Mouse (Mus musculus): ENCODE data around the gene Mrpl54. TPM values are rescaled to one million over a fixed set of nuclear protein-coding genes. Genes with fewer than 3 reads are reported as not detected.

Gene Mrpl54
- polyA plus RNA-seq, 1 experiment, result 144 TPM

GRCm38 (mm10) chr10:81288601-81289000 is 21.9 kb upstream of the Mrpl54 start:
- H3K4me3 ChIP-seq (ENCODE audit: insufficient read depth, low read depth, low read length), result no peak overlapping the region
- no peaks in the 10 kb centered on the region for H3K4me1 ChIP-seq (ENCODE audit: control insufficient read depth, insufficient read depth, insufficient read length, low read length)
- no peak overlapping the region for H3K27ac ChIP-seq (replicated peaks; ENCODE audit: low read depth, low read length)

GRCm38 (mm10) chr10:81287513-81288157 is 20.9 kb upstream of the Mrpl54 start:
- Histone ChIP-seq H3K27ac (replicated peaks; ENCODE audit: low read depth, low read length) (no peak overlapping the region), H3K4me1 (ENCODE audit: control insufficient read depth, insufficient read depth, insufficient read length, low read length) (no peaks in the 10 kb centered on the region), H3K4me3 (ENCODE audit: insufficient read depth, low read depth, low read length) (no peak overlapping the region)

- H3K4me1 ChIP-seq (ENCODE audit: control insufficient read depth, insufficient read depth, insufficient read length, low read length), result no peaks in the 10 kb centered on the region
- H3K4me3 ChIP-seq (ENCODE audit: insufficient read depth, low read depth, low read length), result no peak overlapping the region
- H3K27ac ChIP-seq (replicated peaks; ENCODE audit: low read depth, low read length), result no peak overlapping the region
These were observed 19.9 kb upstream of the Mrpl54 start for GRCm38 (mm10) chr10:81286586-81286985.

GRCm38 (mm10) chr10:81285694-81286450 is 19.1 kb upstream of the Mrpl54 start:
- peak overlapping the region; percentile 49 for H3K4me3 ChIP-seq (ENCODE audit: insufficient read depth, low read depth, low read length)
- H3K27ac ChIP-seq (replicated peaks; ENCODE audit: low read depth, low read length), result no peak overlapping the region
- H3K4me1 ChIP-seq (ENCODE audit: control insufficient read depth, insufficient read depth, insufficient read length, low read length), result no peaks in the 10 kb centered on the region

GRCm38 (mm10) chr10:81284719-81285118 is 18.0 kb upstream of the Mrpl54 start:
- Histone ChIP-seq H3K4me3 (ENCODE audit: insufficient read depth, low read depth, low read length) (no peak overlapping the region), H3K4me1 (ENCODE audit: control insufficient read depth, insufficient read depth, insufficient read length, low read length) (no peaks in the 10 kb centered on the region), H3K27ac (replicated peaks; ENCODE audit: low read depth, low read length) (no peak overlapping the region)

- no peak overlapping the region for H3K27ac ChIP-seq (replicated peaks; ENCODE audit: low read depth, low read length)
- no peaks in the 10 kb centered on the region for H3K4me1 ChIP-seq (ENCODE audit: control insufficient read depth, insufficient read depth, insufficient read length, low read length)
- H3K4me3 ChIP-seq (ENCODE audit: insufficient read depth, low read depth, low read length), result no peak overlapping the region
These were observed 17.5 kb upstream of the Mrpl54 start for GRCm38 (mm10) chr10:81284189-81284588.

- H3K4me3 ChIP-seq (ENCODE audit: insufficient read depth, low read depth, low read length), result no peak overlapping the region
- no peaks in the 10 kb centered on the region for H3K4me1 ChIP-seq (ENCODE audit: control insufficient read depth, insufficient read depth, insufficient read length, low read length)
- no peak overlapping the region for H3K27ac ChIP-seq (replicated peaks; ENCODE audit: low read depth, low read length)
These were observed 12.8 kb upstream of the Mrpl54 start for GRCm38 (mm10) chr10:81279496-81279895.

GRCm38 (mm10) chr10:81277676-81278075 is 10.9 kb upstream of the Mrpl54 start:
- Histone ChIP-seq H3K4me1 (ENCODE audit: control insufficient read depth, insufficient read depth, insufficient read length, low read length) (no peaks in the 10 kb centered on the region), H3K4me3 (ENCODE audit: insufficient read depth, low read depth, low read length) (no peak overlapping the region)

GRCm38 (mm10) chr10:81273842-81274241 is 7.1 kb upstream of the Mrpl54 start:
- H3K4me3 ChIP-seq (ENCODE audit: insufficient read depth, low read depth, low read length), result no peak overlapping the region
- peaks cover 6% of the 10 kb centered on the region; the same call in 1 of the 2 replicates for H3K4me1 ChIP-seq (ENCODE audit: control insufficient read depth, insufficient read depth, insufficient read length, low read length)

More at GRCm38 (mm10) chr10:81277676-81278075, 10.9 kb upstream of the Mrpl54 start:
- no peak overlapping the region for H3K27ac ChIP-seq (replicated peaks; ENCODE audit: low read depth, low read length)

GRCm38 (mm10) chr10:81272356-81272755 is 5.6 kb upstream of the Mrpl54 start:
- H3K27ac ChIP-seq (replicated peaks; ENCODE audit: low read depth, low read length), result no peak overlapping the region
- no peak overlapping the region for H3K4me3 ChIP-seq (ENCODE audit: insufficient read depth, low read depth, low read length)
- peaks cover 8% of the 10 kb centered on the region; the same call in 1 of the 2 replicates for H3K4me1 ChIP-seq (ENCODE audit: control insufficient read depth, insufficient read depth, insufficient read length, low read length)

More at GRCm38 (mm10) chr10:81273842-81274241, 7.1 kb upstream of the Mrpl54 start:
- H3K27ac ChIP-seq (replicated peaks; ENCODE audit: low read depth, low read length), result no peak overlapping the region

GRCm38 (mm10) chr10:81268643-81269412 is 2.1 kb upstream of the Mrpl54 start:
- Histone ChIP-seq H3K4me1 (ENCODE audit: control insufficient read depth, insufficient read depth, insufficient read length, low read length) (peaks cover 8% of the 10 kb centered on the region; the same call in 1 of the 2 replicates), H3K27ac (replicated peaks; ENCODE audit: low read depth, low read length) (peak overlapping the region; percentile 92), H3K4me3 (ENCODE audit: insufficient read depth, low read depth, low read length) (peak overlapping the region; percentile 83)

GRCm38 (mm10) chr10:81268056-81268455 is 1.3 kb upstream of the Mrpl54 start:
- peak overlapping the region; percentile 83 for H3K4me3 ChIP-seq (ENCODE audit: insufficient read depth, low read depth, low read length)
- H3K27ac ChIP-seq (replicated peaks; ENCODE audit: low read depth, low read length), result peak overlapping the region; percentile 92
- peaks cover 8% of the 10 kb centered on the region; the same call in 1 of the 2 replicates for H3K4me1 ChIP-seq (ENCODE audit: control insufficient read depth, insufficient read depth, insufficient read length, low read length)

- Histone ChIP-seq H3K27ac (replicated peaks; ENCODE audit: low read depth, low read length) (no peak overlapping the region), H3K4me1 (ENCODE audit: control insufficient read depth, insufficient read depth, insufficient read length, low read length) (peaks cover 8% of the 10 kb centered on the region; the same call in 1 of the 2 replicates), H3K4me3 (ENCODE audit: insufficient read depth, low read depth, low read length) (no peak overlapping the region)
These were observed 1.2 kb downstream of the Mrpl54 start for GRCm38 (mm10) chr10:81265540-81265939.

GRCm38 (mm10) chr10:81261025-81261424 is 5.7 kb downstream of the Mrpl54 start:
- no peak overlapping the region for H3K27ac ChIP-seq (replicated peaks; ENCODE audit: low read depth, low read length)
- H3K4me3 ChIP-seq (ENCODE audit: insufficient read depth, low read depth, low read length), result no peak overlapping the region
- H3K4me1 ChIP-seq (ENCODE audit: control insufficient read depth, insufficient read depth, insufficient read length, low read length), result no peaks in the 10 kb centered on the region; the same call in 1 of the 2 replicates

- H3K4me1 ChIP-seq (ENCODE audit: control insufficient read depth, insufficient read depth, insufficient read length, low read length), result no peaks in the 10 kb centered on the region
- no peak overlapping the region for H3K27ac ChIP-seq (replicated peaks; ENCODE audit: low read depth, low read length)
- no peak overlapping the region for H3K4me3 ChIP-seq (ENCODE audit: insufficient read depth, low read depth, low read length)
These were observed 7.4 kb downstream of the Mrpl54 start for GRCm38 (mm10) chr10:81259225-81259884.

Data from brown adipose tissue, adult 24 weeks (tissue).